Mouse (Mus musculus): ENCODE data around the gene Sf3a3.

GRCm38 (mm10) chr4:124737486-124737885 is 22.9 kb downstream of the Sf3a3 start:
- TF ChIP-seq CTCF (IDR thresholded peaks at IDR 0.05; ENCODE audit: low read depth, low read length) (no peak), POLR2A (IDR thresholded peaks at IDR 0.05; ENCODE audit: extremely low read depth, insufficient read depth, low read length) (no peak)

Measured in liver, adult 2 months (tissue).